In genomic region chr11:103171286-103171620, GRCm38 (mm10) we compare ENCODE assay signal across 7 mouse cellular contexts. TPM values are rescaled to one million over a fixed set of nuclear protein-coding genes. Genes with fewer than 3 reads are reported as not detected.
DNase-seq lines count a peak whose midpoint lies in the region; ATAC-seq and TF ChIP-seq lines count a peak whose summit lies in the region.

No protein-coding gene starts in this region.

- 2% methylated on average over 23 of the region's 23 CpGs for WGBS in lung, embryonic 14.5 days
- WGBS in intestine, postnatal 0 days = 4% methylated on average over 23 of the region's 23 CpGs
- 2% methylated on average over 23 of the region's 23 CpGs for WGBS in olfactory bulb, adult 2 months

- H3K4me3 ChIP-seq in lung, embryonic 14.5 days (ENCODE audit: low read depth, low read length) = peak overlapping the region; percentile 55
- H3K4me3 ChIP-seq in embryonic fibroblast, embryonic 13.5 days (ENCODE audit: insufficient read depth, low read length) = peak overlapping the region; percentile 22; the same call in 1 of the 2 replicates
- peak overlapping the region; percentile 56 for H3K4me3 ChIP-seq in intestine, postnatal 0 days (ENCODE audit: low read depth, low read length)
- H3K4me3 ChIP-seq in olfactory bulb, adult 2 months (ENCODE audit: insufficient read depth, low read depth, low read length) = peak overlapping the region; percentile 79

- H3K27me3 ChIP-seq in lung, embryonic 14.5 days (ENCODE audit: insufficient read depth, low read length) = peaks cover 44% of the 10 kb centered on the region
- peaks cover 27% of the 10 kb centered on the region for H3K27me3 ChIP-seq in intestine, postnatal 0 days (replicated peaks; ENCODE audit: control insufficient read depth, insufficient read depth, low read length)

- ATAC-seq in lung, embryonic 14.5 days (ENCODE audit: insufficient read depth) = no peak
- no peak for ATAC-seq in intestine, postnatal 0 days

- no peaks in the 10 kb centered on the region for H3K4me1 ChIP-seq in lung, embryonic 14.5 days (ENCODE audit: insufficient read depth)
- H3K4me1 ChIP-seq in embryonic fibroblast, embryonic 13.5 days (ENCODE audit: control insufficient read depth, insufficient read depth, low read length) = no peaks in the 10 kb centered on the region
- H3K4me1 ChIP-seq in intestine, postnatal 0 days (replicated peaks; ENCODE audit: control insufficient read depth, insufficient read depth, low read length) = peaks cover 5% of the 10 kb centered on the region; the same call in 1 of the 2 replicates
- peaks cover 31% of the 10 kb centered on the region for H3K4me1 ChIP-seq in olfactory bulb, adult 2 months (ENCODE audit: control insufficient read depth, insufficient read depth, low read length)

- DNase-seq in lung, embryonic 14.5 days = no peak
- DNase-seq in lung, postnatal 10 days = no peak
- DNase-seq in frontal cortex, postnatal 10 days (ENCODE audit: low spot score in 2 of 2) = no peak
- DNase-seq in cerebellum, adult 18-20 months = no peak

- peak overlapping the region; percentile 54 for H3K9ac ChIP-seq in lung, embryonic 14.5 days
- H3K9ac ChIP-seq in intestine, postnatal 0 days (ENCODE audit: low read depth, low read length) = peak overlapping the region; percentile 42; the same call in 1 of the 2 replicates

- no peak overlapping the region for H3K27ac ChIP-seq in lung, embryonic 14.5 days (ENCODE audit: low read depth)
- no peak overlapping the region for H3K27ac ChIP-seq in embryonic fibroblast, embryonic 13.5 days (ENCODE audit: insufficient read depth, low read length)
- H3K27ac ChIP-seq in intestine, postnatal 0 days (ENCODE audit: low read depth, low read length) = no peak overlapping the region
- no peak overlapping the region for H3K27ac ChIP-seq in olfactory bulb, adult 2 months (ENCODE audit: insufficient read depth, low read depth, low read length)

- H3K36me3 ChIP-seq in lung, embryonic 14.5 days (ENCODE audit: insufficient read depth) = no peaks in the 10 kb centered on the region
- H3K36me3 ChIP-seq in intestine, postnatal 0 days (ENCODE audit: control insufficient read depth, insufficient read depth) = no peaks in the 10 kb centered on the region

- TF ChIP-seq CTCF in lung, embryonic 14.5 days (IDR thresholded peaks at IDR 0.05; ENCODE audit: low read depth) = no peak
- TF ChIP-seq CTCF in embryonic fibroblast, embryonic 13.5 days (IDR thresholded peaks at IDR 0.05; ENCODE audit: borderline replicate concordance, insufficient read depth, low read length) = no peak
- no peak for TF ChIP-seq CTCF in intestine, postnatal 0 days (IDR thresholded peaks at IDR 0.05; ENCODE audit: low read depth)
- TF ChIP-seq CTCF in olfactory bulb, adult 2 months (IDR thresholded peaks at IDR 0.05; ENCODE audit: insufficient read depth, low read depth, low read length) = no peak

- H3K4me2 ChIP-seq in lung, embryonic 14.5 days = peak overlapping the region; percentile 94
- peak overlapping the region; percentile 96 for H3K4me2 ChIP-seq in intestine, postnatal 0 days (replicated peaks; ENCODE audit: low read depth)

- no peak for TF ChIP-seq POLR2A in embryonic fibroblast, embryonic 13.5 days (IDR thresholded peaks at IDR 0.05; ENCODE audit: low read depth, low read length)
- TF ChIP-seq POLR2A in olfactory bulb, adult 2 months (IDR thresholded peaks at IDR 0.05; ENCODE audit: insufficient read depth, low read depth, low read length) = no peak

- H3K9me3 ChIP-seq in lung, embryonic 14.5 days (ENCODE audit: low read depth, low read length) = no peaks in the 10 kb centered on the region
- H3K9me3 ChIP-seq in intestine, postnatal 0 days (ENCODE audit: control insufficient read depth) = no peaks in the 10 kb centered on the region

RNA-seq across cellular contexts. Expression of gene Fmnl1, which starts 0.3 kb away (rescaled TPM):
- 2.5 and 2.8 TPM in 2 replicates for polyA plus RNA-seq in lung, embryonic 14.5 days (2014; fragmentation: Nextera tagmentation; extraction: Ambion mirVana)
- polyA plus RNA-seq in embryonic fibroblast, embryonic 13.5 days (2011; ENCODE audit: insufficient read length, low read depth, missing spikeins) = 1.1 TPM in 1 of 2 replicates, not detected in the other
- polyA plus RNA-seq in intestine, postnatal 0 days (2015; fragmentation: Nextera tagmentation; extraction: Ambion mirVana) = 0.80 and 1.0 TPM in 2 replicates
- polyA plus RNA-seq in olfactory bulb, adult 2 months (2012; ENCODE audit: insufficient read depth, insufficient read length, low replicate concordance, missing spikeins) = 142 TPM in 1 of 2 replicates, not detected in the other

RNA-seq across cellular contexts. Expression of gene 1700023F06Rik, which starts 37.1 kb away (rescaled TPM):
- 0.89 and 1.2 TPM in 2 replicates for polyA plus RNA-seq in lung, embryonic 14.5 days (2014; fragmentation: Nextera tagmentation; extraction: Ambion mirVana)
- polyA plus RNA-seq in embryonic fibroblast, embryonic 13.5 days (2011; ENCODE audit: insufficient read length, low read depth, missing spikeins) = 0.68 TPM in 1 of 2 replicates, not detected in the other
- 0.35 and 0.77 TPM in 2 replicates for polyA plus RNA-seq in intestine, postnatal 0 days (2015; fragmentation: Nextera tagmentation; extraction: Ambion mirVana)
- polyA plus RNA-seq in olfactory bulb, adult 2 months (2012; ENCODE audit: insufficient read depth, insufficient read length, low replicate concordance, missing spikeins) = not detected in 2 replicates

RNA-seq across cellular contexts. Expression of gene Hexim2, which starts 39.0 kb away (rescaled TPM):
- polyA plus RNA-seq in lung, embryonic 14.5 days (2014; fragmentation: Nextera tagmentation; extraction: Ambion mirVana) = 9.3 and 9.5 TPM in 2 replicates
- 2.3 and 3.1 TPM in 2 replicates for polyA plus RNA-seq in embryonic fibroblast, embryonic 13.5 days (2011; ENCODE audit: insufficient read length, low read depth, missing spikeins)
- 3.5 and 5.3 TPM in 2 replicates for polyA plus RNA-seq in intestine, postnatal 0 days (2015; fragmentation: Nextera tagmentation; extraction: Ambion mirVana)
- not detected in 2 replicates for polyA plus RNA-seq in olfactory bulb, adult 2 months (2012; ENCODE audit: insufficient read depth, insufficient read length, low replicate concordance, missing spikeins)

RNA-seq across cellular contexts. Expression of gene Spata32, which starts 47.0 kb away (rescaled TPM):
- polyA plus RNA-seq in lung, embryonic 14.5 days (2014; fragmentation: Nextera tagmentation; extraction: Ambion mirVana) = not detected in 2 replicates
- polyA plus RNA-seq in embryonic fibroblast, embryonic 13.5 days (2011; ENCODE audit: insufficient read length, low read depth, missing spikeins) = not detected in 2 replicates
- polyA plus RNA-seq in intestine, postnatal 0 days (2015; fragmentation: Nextera tagmentation; extraction: Ambion mirVana) = not detected in 2 replicates
- polyA plus RNA-seq in olfactory bulb, adult 2 months (2012; ENCODE audit: insufficient read depth, insufficient read length, low replicate concordance, missing spikeins) = not detected in 2 replicates

RNA-seq across cellular contexts. Expression of gene Hexim1, which starts 55.2 kb away (rescaled TPM):
- polyA plus RNA-seq in lung, embryonic 14.5 days (2014; fragmentation: Nextera tagmentation; extraction: Ambion mirVana) = 5.3 and 5.8 TPM in 2 replicates
- 16.8 and 19.0 TPM in 2 replicates for polyA plus RNA-seq in embryonic fibroblast, embryonic 13.5 days (2011; ENCODE audit: insufficient read length, low read depth, missing spikeins)
- 4.6 and 6.0 TPM in 2 replicates for polyA plus RNA-seq in intestine, postnatal 0 days (2015; fragmentation: Nextera tagmentation; extraction: Ambion mirVana)
- polyA plus RNA-seq in olfactory bulb, adult 2 months (2012; ENCODE audit: insufficient read depth, insufficient read length, low replicate concordance, missing spikeins) = not detected in 2 replicates

Comparison
In these comparisons a context has a peak if more than half of its experiments do, and no peak if none do; other contexts are left out.
1. H3K4me3 ChIP-seq: peak in every context shown above with its lines; median percentile 79 in olfactory bulb, adult 2 months; 56 in intestine, postnatal 0 days; 55 in lung, embryonic 14.5 days; 22 in embryonic fibroblast, embryonic 13.5 days.
2. RNA of gene Fmnl1, which starts 0.3 kb away (polyA plus RNA-seq): 142 TPM in olfactory bulb, adult 2 months; 2.5 to 2.8 TPM in lung, embryonic 14.5 days, 1.1 TPM in embryonic fibroblast, embryonic 13.5 days and 0.80 to 1.0 TPM in intestine, postnatal 0 days; every median in the first group is over 10 times any median in the second.